Mouse (Mus musculus) neural tube, embryonic 13.5 days (tissue): ENCODE results near the gene Aen. TPM values are rescaled to one million over a fixed set of nuclear protein-coding genes. Genes with fewer than 3 reads are reported as not detected.

Source experiments
- ATAC-seq: fragments of 200-750 bp; cut with Nextera tagmentation; 2 replicates; pipeline ENCODE4 v1.8.0; 2017; ENCODE audit warnings: low read depth, mild to moderate bottlenecking, moderate TSS enrichment, moderate library complexity
- H3K27ac ChIP-seq: fragments of 300-500 bp; sonication (generic); replicated peaks from 2 replicates; pipeline ENCODE4 v1.5.1; 2015; ENCODE audit warnings: moderate library complexity, mild to moderate bottlenecking, inconsistent platforms
- H3K27me3 ChIP-seq: fragments of 300-500 bp; sonication (generic); 2 replicates; pipeline ENCODE4 v1.6.1; 2015; ENCODE audit warnings: mild to moderate bottlenecking, inconsistent platforms
- H3K36me3 ChIP-seq: fragments of 300-500 bp; sonication (generic); 2 replicates; pipeline ENCODE4 v1.6.1; 2015; ENCODE audit warnings: mild to moderate bottlenecking, inconsistent platforms
- H3K4me1 ChIP-seq: fragments of 300-500 bp; sonication (generic); replicated peaks from 2 replicates; pipeline ENCODE4 v1.6.1; 2015; ENCODE audit warnings: inconsistent platforms
- H3K4me2 ChIP-seq: fragments of 300-500 bp; sonication (generic); 2 replicates; pipeline ENCODE4 v1.6.1; 2015; ENCODE audit warnings: inconsistent platforms, mild to moderate bottlenecking, moderate library complexity
- H3K4me3 ChIP-seq: fragments of 300-500 bp; sonication (generic); 2 replicates; pipeline ENCODE4 v1.5.1; 2015; ENCODE audit warnings: mild to moderate bottlenecking, inconsistent platforms
- H3K9ac ChIP-seq: fragments of 300-500 bp; sonication (generic); 2 replicates; pipeline ENCODE4 v1.6.1; 2015; ENCODE audit warnings: moderate library complexity, mild to moderate bottlenecking, inconsistent platforms
- H3K9me3 ChIP-seq: fragments of 300-500 bp; sonication (generic); 2 replicates; pipeline ENCODE4 v1.6.1; 2016; ENCODE audit warnings: inconsistent platforms
- WGBS: fragments of 180-500 bp; shearing (Covaris S2); methylation state at CpG from one replicate; pipeline ENCODE4 v1.1.7; 2015; 5-methylcytosine and 5-hydroxymethylcytosine counted together
- polyA plus RNA-seq: library from polyadenylated mRNA; unstranded; fragments of >200 nt; fragmentation: Nextera tagmentation; extraction: Ambion mirVana; gene quantifications from 2 replicates; pipeline ENCODE4 v1.2.1, GENCODE M21; 2015

Gene Aen
- polyA plus RNA-seq, result 43.8 and 47.9 TPM in 2 replicates

- Histone ChIP-seq H3K27me3 (no peaks in the 10 kb centered on the region), H3K4me2 (peak within 1 kb of the TSS; percentile 93), H3K9ac (peak within 1 kb of the TSS; percentile 81), H3K4me1 (peaks cover 19% of the 10 kb centered on the region), H3K9me3 (no peaks in the 10 kb centered on the region), H3K27ac (no peak within 1 kb of the TSS), H3K4me3 (peak within 1 kb of the TSS; percentile 92), H3K36me3 (no peaks in the 10 kb centered on the region)
- peak; percentile 97 for ATAC-seq
- 2% methylated on average over 53 of the region's 53 CpGs for WGBS
Observed at GRCm38 (mm10) chr7:78895653-78896333, at the start of gene Aen. Gene Aen (plus strand): TSS chr7:78895854.

GRCm38 (mm10) chr7:78846066-78846716, 49.5 kb upstream of the Aen start:
- Histone ChIP-seq H3K36me3 (peaks cover 28% of the 10 kb centered on the region), H3K9me3 (no peaks in the 10 kb centered on the region), H3K27me3 (no peaks in the 10 kb centered on the region), H3K4me1 (peaks cover 15% of the 10 kb centered on the region), H3K4me3 (peak overlapping the region; percentile 65), H3K4me2 (peak overlapping the region; percentile 73), H3K9ac (peak overlapping the region; percentile 89), H3K27ac (no peak overlapping the region)
- WGBS, result 34% methylated on average over 12 of the region's 12 CpGs
- no peak for ATAC-seq

GRCm38 (mm10) chr7:78846737-78847434, 48.8 kb upstream of the Aen start, which contains the start of gene Det1:
Gene Det1 (minus strand): TSS chr7:78847263.
- Histone ChIP-seq H3K36me3 (peaks cover 21% of the 10 kb centered on the region), H3K9ac (peak within 1 kb of the TSS; percentile 89), H3K4me3 (peak within 1 kb of the TSS; percentile 65), H3K27me3 (no peaks in the 10 kb centered on the region), H3K27ac (peak within 1 kb of the TSS; percentile 85), H3K9me3 (no peaks in the 10 kb centered on the region), H3K4me1 (peaks cover 15% of the 10 kb centered on the region), H3K4me2 (peak within 1 kb of the TSS; percentile 73)
- ATAC-seq, result peak; percentile 95
- WGBS, result under 1% methylated on average over 54 of the region's 54 CpGs

GRCm38 (mm10) chr7:78854051-78854450, 41.6 kb upstream of the Aen start:
- 80% methylated on average over 4 of the region's 4 CpGs for WGBS
- no peak for ATAC-seq

GRCm38 (mm10) chr7:78855044-78855655, 40.5 kb upstream of the Aen start:
- Histone ChIP-seq H3K4me3 (no peak overlapping the region), H3K9ac (no peak overlapping the region), H3K9me3 (no peaks in the 10 kb centered on the region), H3K4me1 (no peaks in the 10 kb centered on the region), H3K36me3 (no peaks in the 10 kb centered on the region), H3K4me2 (no peak overlapping the region), H3K27ac (no peak overlapping the region), H3K27me3 (0 out of 2 replicates have a peak, but pooled peaks cover 4% of the 10 kb centered on the region)
- no peak for ATAC-seq
- 60% methylated on average over 5 of the region's 5 CpGs for WGBS

More at GRCm38 (mm10) chr7:78854051-78854450, 41.6 kb upstream of the Aen start:
- Histone ChIP-seq H3K4me3 (no peak overlapping the region), H3K36me3 (no peaks in the 10 kb centered on the region), H3K4me2 (no peak overlapping the region), H3K9ac (no peak overlapping the region), H3K4me1 (no peaks in the 10 kb centered on the region), H3K27ac (no peak overlapping the region), H3K27me3 (0 out of 2 replicates have a peak, but pooled peaks cover 4% of the 10 kb centered on the region), H3K9me3 (no peaks in the 10 kb centered on the region)

- Histone ChIP-seq H3K27ac (no peak overlapping the region), H3K4me3 (no peak overlapping the region), H3K9me3 (no peaks in the 10 kb centered on the region), H3K4me1 (no peaks in the 10 kb centered on the region; the same call in 1 of the 2 replicates), H3K4me2 (no peak overlapping the region), H3K36me3 (no peaks in the 10 kb centered on the region), H3K9ac (no peak overlapping the region), H3K27me3 (no peaks in the 10 kb centered on the region)
- no peak for ATAC-seq
- WGBS, result 68% methylated on average over 7 of the region's 7 CpGs
Observed at GRCm38 (mm10) chr7:78863796-78864445, 31.7 kb upstream of the Aen start.

GRCm38 (mm10) chr7:78864446-78864802, 31.2 kb upstream of the Aen start:
- Histone ChIP-seq H3K27ac (no peak overlapping the region), H3K4me2 (no peak overlapping the region), H3K9ac (no peak overlapping the region), H3K4me1 (no peaks in the 10 kb centered on the region; the same call in 1 of the 2 replicates), H3K36me3 (no peaks in the 10 kb centered on the region), H3K9me3 (no peaks in the 10 kb centered on the region), H3K27me3 (no peaks in the 10 kb centered on the region), H3K4me3 (no peak overlapping the region)
- 79% methylated on average over 4 of the region's 4 CpGs for WGBS
- ATAC-seq, result no peak

- H3K4me3 ChIP-seq, result no peak overlapping the region
- H3K4me2 ChIP-seq, result no peak overlapping the region
- no peak overlapping the region for H3K9ac ChIP-seq
- WGBS, result 66% methylated on average over 12 of the region's 12 CpGs
- H3K4me1 ChIP-seq, result no peaks in the 10 kb centered on the region; the same call in 1 of the 2 replicates
- H3K36me3 ChIP-seq, result no peaks in the 10 kb centered on the region
- H3K27me3 ChIP-seq, result no peaks in the 10 kb centered on the region
- H3K27ac ChIP-seq, result no peak overlapping the region
- no peaks in the 10 kb centered on the region for H3K9me3 ChIP-seq
- ATAC-seq, result no peak
Observed at GRCm38 (mm10) chr7:78865212-78865949, 30.3 kb upstream of the Aen start.

GRCm38 (mm10) chr7:78868731-78869130, 26.9 kb upstream of the Aen start:
- no peak for ATAC-seq
- 77% methylated on average over 5 of the region's 5 CpGs for WGBS
- Histone ChIP-seq H3K4me1 (no peaks in the 10 kb centered on the region; the same call in 1 of the 2 replicates), H3K9ac (no peak overlapping the region), H3K27me3 (no peaks in the 10 kb centered on the region), H3K4me3 (no peak overlapping the region), H3K36me3 (no peaks in the 10 kb centered on the region), H3K9me3 (no peaks in the 10 kb centered on the region), H3K27ac (no peak overlapping the region), H3K4me2 (no peak overlapping the region)

GRCm38 (mm10) chr7:78872366-78872765, 23.3 kb upstream of the Aen start:
- no peak for ATAC-seq
- Histone ChIP-seq H3K9ac (no peak overlapping the region), H3K4me3 (no peak overlapping the region), H3K27me3 (no peaks in the 10 kb centered on the region), H3K27ac (no peak overlapping the region), H3K4me1 (no peaks in the 10 kb centered on the region), H3K9me3 (no peaks in the 10 kb centered on the region), H3K36me3 (no peaks in the 10 kb centered on the region), H3K4me2 (no peak overlapping the region)
- 78% methylated on average over 6 of the region's 6 CpGs for WGBS

- H3K4me1 ChIP-seq, result no peaks in the 10 kb centered on the region
- no peak overlapping the region for H3K27ac ChIP-seq
- H3K27me3 ChIP-seq, result no peaks in the 10 kb centered on the region
- H3K4me2 ChIP-seq, result no peak overlapping the region
- no peaks in the 10 kb centered on the region for H3K9me3 ChIP-seq
- no peak overlapping the region for H3K4me3 ChIP-seq
- H3K9ac ChIP-seq, result no peak overlapping the region
- WGBS, result 78% methylated on average over 5 of the region's 5 CpGs
- H3K36me3 ChIP-seq, result no peaks in the 10 kb centered on the region
- ATAC-seq, result no peak
Observed at GRCm38 (mm10) chr7:78872831-78873230, 22.8 kb upstream of the Aen start.
